Mouse (Mus musculus) hindbrain, embryonic 13.5 days (tissue): ENCODE data around the gene Stmnd1. TPM values are rescaled to one million over a fixed set of nuclear protein-coding genes. Genes with fewer than 3 reads are reported as not detected.
"Not testable (repeated sequence)": the region's sequence is repeated elsewhere in the genome, so short reads cannot be mapped to it uniquely, and the experiment has no call there.

ENCODE experiments used
- ATAC-seq: fragments of 200-750 bp; cut with Nextera tagmentation; 2 replicates; pipeline ENCODE4 v1.8.0; 2017; ENCODE audit warnings: moderate TSS enrichment; ENCODE audit not compliant: low FRiP score
- H3K27ac ChIP-seq: fragments of 300-500 bp; sonication (generic); 2 replicates; pipeline ENCODE4 v1.5.1; 2015; ENCODE audit warnings: inconsistent platforms, mild to moderate bottlenecking, moderate library complexity
- H3K27me3 ChIP-seq: fragments of 300-500 bp; sonication (generic); 2 replicates; pipeline ENCODE4 v1.6.1; 2015; ENCODE audit warnings: mild to moderate bottlenecking, inconsistent platforms
- H3K36me3 ChIP-seq: fragments of 300-500 bp; sonication (generic); 2 replicates; pipeline ENCODE4 v1.6.1; 2015; ENCODE audit warnings: mild to moderate bottlenecking, inconsistent platforms
- H3K4me1 ChIP-seq: fragments of 300-500 bp; sonication (generic); replicated peaks from 2 replicates; pipeline ENCODE4 v1.6.1; 2015; ENCODE audit warnings: inconsistent platforms
- H3K4me2 ChIP-seq: fragments of 300-500 bp; sonication (generic); 2 replicates; pipeline ENCODE4 v1.6.1; 2015; ENCODE audit warnings: inconsistent platforms, mild to moderate bottlenecking, moderate library complexity
- H3K4me3 ChIP-seq: fragments of 300-500 bp; sonication (generic); 2 replicates; pipeline ENCODE4 v1.5.1; 2015; ENCODE audit warnings: mild to moderate bottlenecking, inconsistent platforms
- H3K9ac ChIP-seq: fragments of 300-500 bp; sonication (generic); 2 replicates; pipeline ENCODE4 v1.6.1; 2015; ENCODE audit warnings: mild to moderate bottlenecking, inconsistent platforms
- H3K9me3 ChIP-seq: fragments of 300-500 bp; sonication (generic); 2 replicates; pipeline ENCODE4 v1.6.1; 2016; ENCODE audit warnings: inconsistent platforms
- WGBS: fragments of 180-500 bp; shearing (Covaris S2); methylation state at CpG from one replicate; pipeline ENCODE4 v1.1.7; 2015; 5-methylcytosine and 5-hydroxymethylcytosine counted together
- polyA plus RNA-seq: library from polyadenylated mRNA; unstranded; fragments of >200 nt; fragmentation: Nextera tagmentation; extraction: Ambion mirVana; gene quantifications from 2 replicates; pipeline ENCODE4 v1.2.1, GENCODE M21; 2015

Gene Stmnd1
- polyA plus RNA-seq: not detected in 2 replicates

DNA sequence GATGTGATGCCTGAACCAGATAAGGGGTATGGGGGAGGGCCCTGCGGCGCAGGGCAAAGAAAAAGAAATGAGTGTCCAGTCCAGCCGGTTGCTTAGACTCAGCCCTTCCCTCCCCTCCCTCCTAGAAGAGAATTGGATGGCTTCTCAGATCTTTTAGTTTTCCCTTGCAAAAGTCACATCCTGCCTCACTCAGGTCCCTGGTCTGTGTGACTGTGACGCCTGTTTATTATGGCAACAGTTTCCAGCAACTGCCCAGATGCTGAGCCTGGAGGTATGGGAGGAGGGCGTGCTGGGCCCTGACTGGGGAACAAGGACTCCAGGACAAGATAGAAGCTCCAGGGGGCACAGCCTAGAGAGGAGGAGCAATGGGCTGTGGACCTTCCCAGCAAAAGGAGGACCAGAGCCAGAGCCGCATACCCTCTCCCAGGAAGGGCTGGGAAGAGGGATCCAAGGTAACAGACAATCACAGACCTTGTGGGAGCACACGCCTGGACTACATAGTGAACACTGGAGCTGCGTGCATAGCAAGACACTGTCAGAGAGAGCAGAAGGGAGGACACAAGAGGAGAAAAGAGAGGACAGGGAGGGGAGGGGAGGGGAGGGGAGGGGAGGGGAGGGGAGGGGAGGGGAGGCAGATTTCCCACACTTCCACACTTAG is at the start of gene Stmnd1:
Gene Stmnd1 (plus strand): TSS at position 269 of the 658 bp plus-strand sequence.
- 0 out of 2 replicates have a peak, but pooled peaks cover 2% of the 10 kb centered on the region for H3K27me3 ChIP-seq
- 23% methylated on average over 8 of the region's 8 CpGs for WGBS
- no peak for ATAC-seq
- no peaks in the 10 kb centered on the region for H3K36me3 ChIP-seq
- 0 out of 2 replicates have a peak within 1 kb of the TSS, but pooled peaks have one; percentile 15 for H3K4me3 ChIP-seq
- peaks cover 24% of the 10 kb centered on the region for H3K4me1 ChIP-seq
- H3K27ac ChIP-seq: peak within 1 kb of the TSS; percentile 48; the same call in 1 of the 2 replicates
- peak within 1 kb of the TSS; percentile 42 for H3K4me2 ChIP-seq
- H3K9ac ChIP-seq: peak within 1 kb of the TSS; percentile 43; the same call in 1 of the 2 replicates
- H3K9me3 ChIP-seq: no peaks in the 10 kb centered on the region

DNA sequence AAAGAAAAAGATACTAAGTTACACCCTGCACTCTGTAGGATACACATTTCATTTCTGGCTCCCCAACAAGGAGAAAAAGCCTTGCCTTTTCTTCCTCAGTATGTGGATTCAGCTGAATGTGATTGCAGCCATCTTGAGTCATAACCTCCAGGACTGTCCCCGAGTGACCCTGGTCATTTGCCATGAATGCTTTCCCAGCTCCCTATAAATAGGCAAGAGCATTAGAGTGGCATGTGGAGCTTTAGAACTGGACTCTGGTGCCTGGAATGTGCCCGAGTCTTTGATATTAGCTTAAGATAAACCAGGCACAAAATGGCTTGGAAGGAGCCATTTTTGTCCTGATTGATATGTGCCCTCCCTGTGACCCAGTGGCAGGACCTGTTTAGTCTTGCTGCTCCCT is 46.6 kb upstream of the Stmnd1 start:
- no peaks in the 10 kb centered on the region for H3K27me3 ChIP-seq
- H3K9me3 ChIP-seq: no peaks in the 10 kb centered on the region
- H3K4me1 ChIP-seq: no peaks in the 10 kb centered on the region
- no peaks in the 10 kb centered on the region for H3K36me3 ChIP-seq
- H3K4me3 ChIP-seq: no peak overlapping the region
- WGBS: 59% methylated on average over 2 of the region's 2 CpGs
- ATAC-seq: no peak
- no peak overlapping the region for H3K27ac ChIP-seq
- H3K4me2 ChIP-seq: no peak overlapping the region
- no peak overlapping the region for H3K9ac ChIP-seq

DNA sequence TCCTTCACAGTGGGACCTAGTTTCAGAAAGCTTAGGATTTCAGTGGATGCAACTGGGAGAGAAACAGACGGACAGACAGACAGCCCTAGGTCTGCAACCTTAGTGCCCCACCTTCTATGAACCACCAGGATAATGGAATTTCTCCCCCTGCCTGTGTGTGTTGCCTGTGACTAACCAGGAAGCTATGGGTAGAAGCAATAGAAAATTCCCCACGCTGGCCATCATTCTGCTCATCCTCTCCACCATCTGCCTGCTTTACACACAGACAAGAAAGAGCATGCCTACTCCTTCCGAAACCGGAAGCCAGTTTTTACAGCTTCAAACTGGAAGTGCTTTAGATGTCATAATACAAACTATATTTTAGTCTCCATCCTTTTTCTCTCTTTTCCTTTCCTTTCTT is 46.0 kb upstream of the Stmnd1 start:
- Histone ChIP-seq H3K9me3 (no peaks in the 10 kb centered on the region), H3K4me3 (no peak overlapping the region), H3K9ac (no peak overlapping the region), H3K36me3 (no peaks in the 10 kb centered on the region), H3K4me2 (no peak overlapping the region), H3K27ac (no peak overlapping the region), H3K27me3 (no peaks in the 10 kb centered on the region), H3K4me1 (no peaks in the 10 kb centered on the region)
- ATAC-seq: no peak
- WGBS: 87% methylated on average over 4 of the region's 4 CpGs

DNA sequence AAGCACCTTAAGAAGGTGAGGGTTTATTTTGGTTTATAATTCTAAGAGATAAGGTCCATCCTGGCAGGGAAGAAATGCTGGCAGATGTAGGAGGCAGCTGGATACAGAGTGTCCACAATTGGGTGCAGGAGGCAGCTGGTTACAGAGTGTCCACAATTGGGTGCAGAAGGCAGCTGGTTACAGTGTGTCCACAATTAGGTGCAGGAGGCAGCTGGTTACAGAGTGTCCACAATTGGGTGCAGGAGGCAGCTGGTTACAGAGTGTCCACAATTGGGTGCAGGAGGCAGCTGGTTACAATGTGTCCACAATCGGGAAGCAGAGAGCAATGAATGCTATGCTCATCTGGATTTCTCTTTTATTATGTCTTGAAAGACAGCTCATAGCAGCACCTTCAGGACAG is 44.8 kb upstream of the Stmnd1 start:
- 100% methylated on average over 1 of the region's 1 CpGs for WGBS
- not testable (repeated sequence) for H3K27me3 ChIP-seq, H3K36me3 ChIP-seq, H3K4me3 ChIP-seq, H3K9ac ChIP-seq, H3K4me1 ChIP-seq, H3K9me3 ChIP-seq, H3K27ac ChIP-seq, ATAC-seq, H3K4me2 ChIP-seq

DNA sequence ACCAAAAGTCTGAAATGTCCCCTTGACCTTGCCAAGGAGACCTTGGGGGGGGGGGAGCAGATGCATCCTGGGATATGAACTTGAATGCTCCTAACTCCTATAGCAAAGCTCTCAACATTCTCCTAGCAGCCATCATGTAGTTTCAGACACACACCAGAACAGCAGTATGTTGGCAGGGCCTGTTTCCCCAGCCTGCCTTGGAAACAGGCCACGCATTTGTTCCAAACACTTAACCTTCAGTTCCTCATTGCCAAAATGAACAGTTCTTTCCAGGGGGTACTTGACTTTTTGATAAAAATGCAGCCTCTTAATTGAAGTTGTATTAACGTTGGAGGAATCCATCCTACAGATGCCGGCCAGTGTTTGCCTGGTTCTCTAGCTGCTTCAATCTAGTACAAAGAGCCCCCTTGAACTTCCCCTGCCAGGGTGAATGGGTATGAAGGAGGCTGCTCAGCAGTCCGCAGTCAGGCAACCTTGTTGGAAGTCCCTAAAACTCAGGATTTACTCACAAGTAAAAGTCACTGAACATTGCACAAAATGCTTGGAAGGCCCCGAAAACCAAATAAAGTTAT is 41.9 kb upstream of the Stmnd1 start:
- 76% methylated on average over 5 of the region's 5 CpGs for WGBS
- Histone ChIP-seq H3K9me3 (no peaks in the 10 kb centered on the region), H3K4me2 (no peak overlapping the region), H3K27me3 (no peaks in the 10 kb centered on the region), H3K4me3 (no peak overlapping the region), H3K9ac (no peak overlapping the region), H3K4me1 (no peaks in the 10 kb centered on the region), H3K27ac (no peak overlapping the region), H3K36me3 (no peaks in the 10 kb centered on the region)
- no peak for ATAC-seq

DNA sequence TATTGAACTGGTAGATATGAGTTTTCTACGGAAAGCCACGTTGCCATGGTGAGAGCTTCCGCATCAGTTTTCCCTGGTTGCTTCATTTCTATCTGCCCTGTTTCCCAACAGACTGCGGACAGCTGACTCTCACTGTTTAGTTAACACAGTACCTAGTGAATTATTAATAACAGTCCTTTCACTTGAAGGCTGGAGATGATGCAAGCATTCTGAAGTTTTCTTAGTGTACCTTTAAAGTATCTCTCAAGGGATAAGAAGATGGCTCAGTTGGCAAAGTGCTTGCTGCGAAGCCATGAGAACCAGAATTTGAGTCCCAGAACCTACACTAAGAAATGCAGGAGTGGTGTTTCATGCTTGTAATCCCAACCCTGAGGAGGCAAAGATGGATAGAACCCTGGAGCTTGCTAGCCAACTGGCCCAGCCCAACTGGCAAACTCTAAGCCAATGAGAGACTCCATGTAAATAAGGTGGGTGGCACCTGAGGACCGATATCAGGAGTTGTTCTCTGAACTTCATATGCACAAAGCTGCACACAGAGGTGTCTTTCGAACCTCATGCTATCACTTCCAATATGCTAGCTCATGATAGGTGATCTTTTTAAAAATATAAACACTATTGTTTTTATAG is 35.7 kb upstream of the Stmnd1 start:
- WGBS: 69% methylated on average over 7 of the region's 7 CpGs
- Histone ChIP-seq H3K36me3 (no peaks in the 10 kb centered on the region), H3K9ac (no peak overlapping the region), H3K4me3 (no peak overlapping the region), H3K27ac (no peak overlapping the region), H3K4me1 (peaks cover 20% of the 10 kb centered on the region), H3K9me3 (no peaks in the 10 kb centered on the region), H3K4me2 (no peak overlapping the region), H3K27me3 (no peaks in the 10 kb centered on the region)
- no peak for ATAC-seq

DNA sequence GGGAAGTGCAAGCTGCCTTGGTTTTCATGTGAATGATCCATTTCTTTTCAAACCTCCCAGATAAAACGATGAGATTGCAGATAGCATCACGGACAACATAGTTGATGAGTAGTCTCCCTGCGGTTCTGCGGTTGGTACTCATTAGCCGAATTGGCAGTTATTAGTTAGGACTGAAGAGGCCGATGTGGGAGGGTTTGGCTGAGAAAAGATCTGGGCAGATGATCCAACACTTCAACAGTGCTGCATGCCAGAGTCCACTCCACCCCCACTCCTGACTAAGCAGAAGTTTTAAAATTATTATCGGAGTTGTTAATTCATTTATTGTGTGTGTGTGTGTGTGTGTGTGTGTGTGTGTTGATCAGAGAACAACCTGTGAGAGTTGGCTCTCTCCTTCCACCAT is 34.7 kb upstream of the Stmnd1 start:
- peaks cover 20% of the 10 kb centered on the region for H3K4me1 ChIP-seq
- no peak overlapping the region for H3K27ac ChIP-seq
- no peaks in the 10 kb centered on the region for H3K36me3 ChIP-seq
- no peak for ATAC-seq
- H3K4me3 ChIP-seq: no peak overlapping the region
- H3K27me3 ChIP-seq: no peaks in the 10 kb centered on the region
- no peak overlapping the region for H3K9ac ChIP-seq
- no peaks in the 10 kb centered on the region for H3K9me3 ChIP-seq
- 85% methylated on average over 7 of the region's 7 CpGs for WGBS
- no peak overlapping the region for H3K4me2 ChIP-seq

DNA sequence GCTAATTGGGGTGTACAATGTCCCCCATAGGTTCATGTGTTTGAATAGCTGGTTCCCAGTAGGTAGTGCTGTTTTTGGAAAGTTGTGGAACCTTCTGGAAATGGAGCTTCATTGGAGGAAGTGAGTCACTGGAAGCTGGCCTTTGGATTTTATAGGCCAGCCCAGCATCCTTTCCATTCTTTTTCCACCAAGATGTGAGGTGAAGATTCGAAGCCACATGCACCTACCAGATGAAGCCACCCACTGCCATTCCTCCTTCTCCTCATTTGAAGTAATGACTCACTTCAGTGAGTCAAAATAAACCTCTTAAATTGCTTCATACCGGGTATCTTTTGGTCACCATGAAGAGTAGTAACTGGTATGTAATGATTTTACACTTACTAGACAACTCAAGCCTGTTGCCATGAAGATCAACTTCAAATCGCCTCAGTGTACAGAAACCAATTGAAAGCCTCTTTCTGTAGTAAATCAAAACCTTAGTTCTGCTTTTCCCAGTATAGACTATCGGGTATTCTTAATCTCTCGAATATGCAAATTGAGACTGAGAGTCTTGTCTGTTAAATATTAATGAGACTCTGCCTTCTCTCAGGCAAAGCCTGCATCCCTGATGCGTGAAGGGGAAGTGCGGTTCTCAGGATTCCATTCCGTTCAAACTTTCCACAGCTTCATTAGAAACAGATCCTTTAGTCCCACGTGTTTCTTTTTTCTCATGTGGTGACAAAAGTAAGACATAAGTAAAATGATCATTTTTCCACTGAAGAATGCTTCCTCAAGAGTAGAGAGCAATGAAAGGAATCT is 31.9 kb upstream of the Stmnd1 start:
- no peaks in the 10 kb centered on the region for H3K36me3 ChIP-seq
- no peak overlapping the region for H3K4me3 ChIP-seq
- no peaks in the 10 kb centered on the region for H3K27me3 ChIP-seq
- ATAC-seq: no peak
- 41% methylated on average over 9 of the region's 9 CpGs for WGBS
- no peak overlapping the region for H3K9ac ChIP-seq
- no peak overlapping the region for H3K4me2 ChIP-seq
- no peak overlapping the region for H3K27ac ChIP-seq
- H3K4me1 ChIP-seq: peaks cover 20% of the 10 kb centered on the region
- no peaks in the 10 kb centered on the region for H3K9me3 ChIP-seq

DNA sequence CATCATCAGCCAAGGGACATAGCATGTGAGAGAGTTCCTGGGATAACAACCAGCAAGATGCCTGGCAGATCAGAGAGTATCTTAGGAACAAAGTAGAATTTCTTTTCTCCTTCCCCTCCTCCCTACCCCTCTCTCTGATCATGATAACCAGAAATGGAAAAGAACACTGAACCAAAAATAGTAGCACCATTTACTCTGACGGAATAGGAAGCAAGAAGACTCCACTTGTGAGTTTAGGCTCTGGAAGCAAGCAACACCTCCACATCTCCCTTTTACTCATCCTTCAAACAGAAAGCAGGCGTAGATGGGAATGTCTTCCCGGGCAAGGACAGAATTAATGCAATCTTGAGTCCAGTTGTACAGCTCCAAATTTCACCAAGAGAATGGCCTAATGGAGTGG is 19.8 kb upstream of the Stmnd1 start:
- Histone ChIP-seq H3K4me1 (no peaks in the 10 kb centered on the region), H3K9me3 (no peaks in the 10 kb centered on the region), H3K9ac (no peak overlapping the region), H3K27ac (no peak overlapping the region), H3K27me3 (no peaks in the 10 kb centered on the region), H3K4me3 (no peak overlapping the region), H3K36me3 (no peaks in the 10 kb centered on the region), H3K4me2 (no peak overlapping the region)
- no peak for ATAC-seq
- 91% methylated on average over 3 of the region's 3 CpGs for WGBS

DNA sequence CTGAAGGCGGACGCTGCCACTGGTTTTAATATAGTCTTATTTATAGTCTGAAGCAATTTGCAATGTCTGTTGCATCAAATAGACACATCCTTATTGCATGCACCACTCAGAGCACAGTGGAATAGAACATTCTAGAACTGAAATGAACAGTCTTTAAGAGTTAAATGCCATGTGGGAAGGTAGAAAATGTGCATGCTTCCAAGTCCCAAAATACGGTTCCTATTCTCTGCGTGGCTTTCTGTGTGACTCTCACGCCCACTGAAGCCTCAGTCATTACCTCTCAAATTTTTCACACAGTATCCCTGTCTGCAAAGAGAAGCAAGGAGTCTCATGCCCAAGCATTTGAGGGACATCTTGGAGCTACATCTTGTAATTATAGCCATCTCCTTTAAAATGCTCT is 19.4 kb upstream of the Stmnd1 start:
- WGBS: 94% methylated on average over 5 of the region's 5 CpGs
- Histone ChIP-seq H3K4me1 (no peaks in the 10 kb centered on the region), H3K27ac (no peak overlapping the region), H3K4me3 (no peak overlapping the region), H3K27me3 (no peaks in the 10 kb centered on the region), H3K4me2 (no peak overlapping the region), H3K36me3 (no peaks in the 10 kb centered on the region), H3K9ac (no peak overlapping the region), H3K9me3 (no peaks in the 10 kb centered on the region)
- no peak for ATAC-seq

DNA sequence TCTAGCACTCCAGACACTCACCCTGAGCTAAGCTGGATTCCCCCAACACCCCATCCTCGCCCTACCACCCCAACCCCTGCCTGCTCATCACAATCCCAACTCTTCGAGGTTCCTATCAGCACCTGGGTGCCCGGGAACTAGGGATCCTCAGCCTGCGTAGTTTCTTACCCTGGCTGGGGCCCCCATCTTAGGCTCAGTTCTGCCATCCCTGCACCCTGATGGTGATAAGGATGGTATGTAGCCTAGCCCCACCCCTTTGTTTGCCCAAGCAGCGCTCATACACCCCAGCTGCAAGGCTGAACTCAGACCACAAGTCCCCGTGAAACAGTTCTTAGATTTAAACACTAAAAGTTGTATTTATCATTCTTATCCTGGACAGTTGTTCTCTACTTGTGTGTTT is 17.9 kb upstream of the Stmnd1 start:
- Histone ChIP-seq H3K4me1 (no peaks in the 10 kb centered on the region), H3K27ac (no peak overlapping the region), H3K4me2 (no peak overlapping the region), H3K27me3 (no peaks in the 10 kb centered on the region), H3K4me3 (no peak overlapping the region), H3K9ac (no peak overlapping the region), H3K9me3 (no peaks in the 10 kb centered on the region), H3K36me3 (no peaks in the 10 kb centered on the region)
- WGBS: 83% methylated on average over 6 of the region's 6 CpGs
- ATAC-seq: no peak

DNA sequence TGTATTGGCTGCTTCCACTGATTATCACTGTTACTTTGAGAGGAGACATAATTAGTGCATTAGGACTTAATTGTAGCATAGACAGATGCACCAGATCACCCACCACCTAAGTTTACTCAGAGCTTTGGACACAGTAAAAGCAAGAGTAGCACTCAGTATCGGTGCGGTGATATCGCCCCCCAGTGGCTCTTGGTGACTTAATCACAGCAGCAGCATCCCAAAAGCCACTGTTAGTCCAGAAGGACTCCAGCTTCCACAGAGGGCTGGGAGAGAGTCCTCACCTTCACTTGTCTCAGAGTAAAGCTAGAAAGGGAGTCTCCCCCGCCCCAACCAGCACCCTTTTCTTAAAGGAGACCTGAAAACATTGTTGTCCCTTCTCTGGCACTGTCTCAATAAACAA is 15.7 kb upstream of the Stmnd1 start:
- WGBS: 2% methylated on average over 4 of the region's 4 CpGs
- Histone ChIP-seq H3K4me1 (no peaks in the 10 kb centered on the region), H3K9me3 (no peaks in the 10 kb centered on the region), H3K4me2 (no peak overlapping the region), H3K36me3 (no peaks in the 10 kb centered on the region), H3K27ac (no peak overlapping the region), H3K27me3 (no peaks in the 10 kb centered on the region), H3K9ac (no peak overlapping the region), H3K4me3 (no peak overlapping the region)
- 0 out of 2 replicates have a peak, but pooled peaks have one; percentile 52 for ATAC-seq
